Mouse (Mus musculus) hindlimb bud, embryonic 11.5 days (tissue): ENCODE results near the gene Tiam2.

Experiments used
- DNase-seq: peaks from one replicate; pipeline ENCODE4 v3.0.0-alpha.2; 2012; ENCODE audit warnings: low read depth, low spot score; ENCODE audit errors: extremely low spot score

Tiam2 gene

DNA sequence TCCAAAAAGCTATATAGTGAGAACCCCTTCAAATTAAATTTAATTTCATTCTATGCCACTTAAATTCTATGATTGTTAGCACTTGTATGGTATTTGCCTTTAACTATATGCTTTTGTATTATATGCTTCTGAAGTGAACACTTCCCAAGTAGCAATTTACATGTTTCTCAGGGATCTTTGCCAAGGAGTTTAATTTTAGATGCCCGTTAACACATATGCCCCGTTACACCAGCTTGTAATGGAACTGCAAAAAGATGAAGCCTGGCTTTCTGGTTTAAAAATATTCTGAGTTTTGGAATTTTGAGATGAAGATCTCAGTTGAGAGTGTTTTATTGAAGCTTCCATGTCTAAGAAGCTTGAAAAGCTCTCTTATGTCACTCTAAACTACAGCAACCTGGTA is 67.6 kb downstream of the Tiam2 start:
- DNase-seq, result no peak

DNA sequence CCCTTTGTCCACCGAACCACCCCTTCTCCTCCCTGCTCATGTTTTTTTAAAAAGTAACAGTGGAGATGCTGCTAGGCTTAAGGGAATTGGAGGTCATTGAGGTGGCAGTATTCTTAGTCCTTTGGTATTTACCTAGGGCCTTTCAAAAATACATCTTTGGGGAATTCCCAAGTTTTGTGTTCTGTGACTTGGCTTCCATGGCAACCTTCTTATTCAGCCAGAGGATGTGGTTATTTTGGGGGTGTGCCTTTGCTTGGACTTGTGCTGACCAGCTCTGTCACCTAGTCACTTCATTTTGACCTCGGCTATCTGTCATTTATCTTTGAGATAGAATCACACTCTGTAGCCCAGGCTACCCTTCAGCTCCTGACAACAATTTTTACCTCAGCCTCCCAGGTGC is 68.6 kb downstream of the Tiam2 start:
- no peak for DNase-seq

DNA sequence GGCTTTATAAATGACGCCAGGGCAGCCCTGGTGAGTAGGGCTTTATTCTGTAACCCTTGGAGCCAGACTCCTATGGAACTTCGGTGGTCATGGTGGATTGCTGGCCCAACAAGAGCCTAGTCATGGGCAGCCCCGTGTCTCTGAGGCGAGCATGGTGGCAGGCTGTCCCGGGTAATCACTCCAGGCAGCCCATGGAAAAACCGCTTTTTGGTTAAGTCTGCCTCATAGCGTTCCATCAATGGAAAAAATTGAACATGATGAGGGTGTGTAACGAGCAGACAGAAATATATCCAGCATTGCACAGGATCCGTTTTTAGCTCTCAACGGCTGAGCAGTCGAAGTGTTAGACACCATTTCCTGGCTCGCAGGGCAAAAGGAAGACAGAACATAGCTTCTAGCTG is 70.5 kb downstream of the Tiam2 start:
- DNase-seq, result no peak

DNA sequence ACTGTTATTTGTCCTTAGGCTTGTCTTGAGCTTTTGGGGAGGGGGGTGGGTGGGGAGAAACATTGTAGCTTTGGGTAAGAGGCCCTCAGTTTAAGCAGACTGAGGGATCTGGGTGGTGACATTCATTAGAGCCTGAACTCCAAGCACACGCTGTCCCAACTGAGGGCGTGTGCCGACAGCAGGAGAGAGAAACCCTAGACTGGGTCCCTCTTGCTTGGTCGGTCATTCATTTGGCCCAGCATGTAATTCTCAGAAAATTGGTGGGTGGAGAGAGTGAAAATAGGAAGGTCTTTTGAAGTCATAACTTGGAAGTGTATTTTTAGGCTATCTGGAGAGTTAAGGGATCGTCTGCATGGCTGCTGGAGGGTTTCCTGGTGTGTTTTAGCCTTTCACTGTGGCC is 71.5 kb downstream of the Tiam2 start:
- DNase-seq, result no peak

DNA sequence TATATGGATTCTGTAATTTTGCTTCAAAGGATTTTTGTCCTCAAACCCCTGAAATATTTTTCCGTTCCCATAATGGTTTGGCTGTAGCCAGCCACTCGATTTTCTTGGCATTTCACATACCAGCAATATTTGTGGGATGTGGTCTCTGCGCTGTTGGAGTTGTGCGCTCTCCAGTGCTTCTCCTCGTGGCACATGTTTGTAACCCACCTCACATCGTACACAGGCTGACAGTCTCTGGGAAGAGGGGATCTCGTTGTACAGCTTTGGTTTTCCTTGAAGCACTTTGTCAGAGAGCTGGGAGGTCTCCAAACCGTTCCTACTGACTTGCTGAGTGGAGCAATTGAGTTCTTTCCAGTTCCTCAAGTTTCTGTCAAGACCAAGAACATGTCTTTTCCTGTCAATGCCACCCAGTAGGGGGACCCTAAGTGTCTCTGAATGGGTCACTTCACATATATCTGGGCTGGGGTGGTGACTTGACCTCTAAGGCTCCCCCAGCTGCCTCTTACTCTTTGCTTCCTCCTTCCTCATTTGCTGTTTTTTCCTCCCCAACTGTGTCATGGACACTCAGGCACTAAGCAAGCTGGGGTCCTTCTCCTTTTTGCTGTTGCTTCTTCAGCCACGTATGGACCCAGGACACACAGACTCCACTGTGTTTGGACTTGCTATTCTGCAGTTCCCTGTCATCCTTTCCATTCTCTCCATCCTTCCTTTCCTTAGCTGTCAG is 79.1 kb downstream of the Tiam2 start:
- DNase-seq, result no peak

DNA sequence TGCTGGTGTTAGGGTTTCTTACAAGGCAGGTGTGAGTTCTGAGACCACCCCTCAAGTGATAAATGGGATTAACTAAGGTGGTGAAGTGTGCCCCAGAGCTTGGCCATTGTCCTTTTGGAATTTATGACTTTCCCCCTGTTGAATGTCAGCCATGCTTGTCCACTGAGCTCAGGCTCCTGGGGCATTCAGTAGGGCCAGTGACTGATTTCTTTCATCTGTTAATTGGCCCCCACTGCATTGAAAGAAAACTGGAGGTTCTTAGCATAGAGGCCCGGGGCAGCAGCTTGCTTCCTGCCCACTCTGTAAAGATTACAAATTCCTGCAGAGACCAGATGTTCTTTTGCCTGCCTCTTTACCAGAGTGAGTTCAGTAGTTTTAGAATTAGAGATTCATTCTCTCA is 80.7 kb downstream of the Tiam2 start:
- no peak for DNase-seq

DNA sequence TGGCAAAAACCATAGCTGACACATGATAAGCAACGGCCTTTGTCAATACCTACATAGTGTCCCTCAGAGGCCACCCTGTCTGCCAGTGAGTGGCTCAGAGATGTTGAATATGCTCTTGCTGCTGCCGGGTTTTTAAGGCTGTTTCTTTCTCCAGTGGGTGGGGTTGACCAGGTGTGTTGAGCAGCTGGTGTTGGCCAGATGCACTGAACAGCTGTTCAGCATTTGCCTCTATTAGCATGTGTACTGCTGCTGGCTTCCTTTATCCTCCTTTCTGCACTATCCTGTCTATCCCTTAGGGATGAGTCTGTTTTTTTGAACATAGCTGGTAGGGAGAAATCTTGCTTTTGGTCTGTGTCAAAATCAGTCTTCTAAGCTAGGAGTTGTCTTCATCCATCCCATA is 83.9 kb downstream of the Tiam2 start:
- DNase-seq, result no peak

DNA sequence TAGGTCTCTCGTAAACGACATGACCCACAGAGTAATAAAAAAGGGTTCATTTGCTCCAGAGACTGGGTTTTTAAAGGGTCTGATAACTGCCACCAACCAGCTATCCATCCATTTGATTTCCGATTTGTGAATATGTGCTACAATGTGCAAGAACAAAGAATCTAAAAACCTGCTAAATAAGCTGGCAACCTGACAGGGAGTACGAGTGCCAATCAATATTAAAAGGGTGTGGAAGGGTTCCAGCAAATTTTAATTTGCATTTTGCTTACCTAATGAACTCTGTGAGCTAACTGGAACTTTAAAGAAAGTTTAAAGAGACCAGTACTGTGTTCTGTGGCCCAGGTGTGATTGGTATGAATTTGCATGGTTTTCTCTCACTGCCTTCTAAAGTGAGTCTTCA is 86.4 kb downstream of the Tiam2 start:
- no peak for DNase-seq

DNA sequence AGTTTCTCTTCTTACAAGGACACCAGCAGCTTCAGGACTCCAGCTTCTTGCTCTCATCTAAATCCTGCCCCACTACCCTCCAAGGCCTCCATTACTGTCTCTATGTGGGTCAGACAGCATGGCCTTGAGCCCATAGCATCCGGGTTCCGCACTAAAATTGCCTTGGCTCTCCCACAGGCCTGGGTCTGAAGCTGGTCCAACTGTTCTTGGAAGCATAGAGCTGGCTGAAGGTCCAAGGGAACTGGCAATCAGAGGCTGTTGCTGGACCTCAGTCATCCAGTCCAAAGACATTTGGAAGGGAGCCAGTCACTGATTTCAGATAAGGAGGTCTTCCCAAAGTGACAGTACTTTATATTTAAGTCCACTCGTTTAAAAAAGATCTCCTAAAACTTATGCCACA is 89.2 kb downstream of the Tiam2 start:
- DNase-seq, result no peak

DNA sequence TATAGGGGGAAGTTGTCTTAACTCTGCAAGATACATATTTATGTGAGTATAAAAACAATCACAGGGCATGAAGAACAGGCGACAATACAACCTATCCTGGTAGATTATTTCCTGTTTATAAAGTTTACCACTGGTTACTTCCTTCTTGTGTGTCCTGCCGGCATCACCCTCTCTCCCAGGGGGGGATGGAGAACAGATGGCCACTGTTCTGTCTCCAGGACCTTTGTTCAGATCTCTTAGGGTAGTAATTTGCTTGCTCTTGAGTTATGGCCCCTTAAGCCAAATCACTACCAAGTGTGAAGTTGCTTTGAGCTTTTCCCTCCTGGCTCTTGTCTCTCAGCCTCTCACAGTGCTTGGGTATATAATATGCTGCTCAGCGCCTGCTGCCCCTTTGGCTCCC is 90.0 kb downstream of the Tiam2 start:
- DNase-seq, result no peak

DNA sequence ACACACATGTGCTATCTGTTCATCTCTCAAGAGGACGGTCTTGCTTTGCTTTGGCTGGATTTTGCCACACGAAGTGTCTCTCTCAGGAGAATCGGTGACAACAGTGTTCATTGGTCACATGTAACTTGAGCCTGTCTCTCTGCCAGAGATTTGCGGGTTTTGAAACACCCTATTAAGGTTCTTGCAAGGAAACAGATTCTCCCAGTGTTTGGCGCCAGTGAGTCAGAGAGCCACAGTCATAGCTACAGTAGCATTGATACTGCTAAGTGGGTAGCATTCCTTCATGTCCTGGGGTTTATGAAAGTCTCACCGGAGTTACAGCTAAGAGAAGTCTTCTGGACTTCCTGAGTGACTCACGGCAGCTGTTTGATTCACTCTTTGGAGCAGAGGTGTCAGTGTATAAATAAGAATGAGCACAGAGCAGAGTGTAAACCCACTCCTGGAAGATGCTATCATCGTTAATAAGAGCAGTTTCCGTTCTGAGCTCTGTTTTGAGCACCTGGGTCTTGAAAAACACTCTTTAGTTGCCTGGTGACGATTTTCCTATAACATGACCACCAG is 93.1 kb downstream of the Tiam2 start:
- no peak for DNase-seq

DNA sequence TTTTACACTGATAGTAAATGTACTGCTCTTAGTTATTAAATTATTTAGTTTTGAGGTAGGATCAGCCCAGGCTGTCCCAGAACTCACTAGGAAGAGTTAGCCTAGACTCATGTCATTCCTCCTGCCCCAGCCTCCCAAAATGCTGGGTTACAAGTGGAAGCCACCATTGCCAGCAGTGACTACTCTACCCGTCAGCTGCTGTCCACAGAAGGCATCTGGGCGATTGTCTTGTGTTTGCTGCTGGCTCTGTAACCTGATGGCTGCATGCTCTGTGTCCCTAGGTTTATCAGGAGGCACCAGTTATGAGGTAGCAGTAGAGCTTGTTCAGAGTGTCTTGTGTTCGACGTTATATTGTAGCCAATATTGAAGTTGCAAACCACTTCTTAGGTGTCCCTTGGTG is 93.8 kb downstream of the Tiam2 start:
- DNase-seq, result no peak

DNA sequence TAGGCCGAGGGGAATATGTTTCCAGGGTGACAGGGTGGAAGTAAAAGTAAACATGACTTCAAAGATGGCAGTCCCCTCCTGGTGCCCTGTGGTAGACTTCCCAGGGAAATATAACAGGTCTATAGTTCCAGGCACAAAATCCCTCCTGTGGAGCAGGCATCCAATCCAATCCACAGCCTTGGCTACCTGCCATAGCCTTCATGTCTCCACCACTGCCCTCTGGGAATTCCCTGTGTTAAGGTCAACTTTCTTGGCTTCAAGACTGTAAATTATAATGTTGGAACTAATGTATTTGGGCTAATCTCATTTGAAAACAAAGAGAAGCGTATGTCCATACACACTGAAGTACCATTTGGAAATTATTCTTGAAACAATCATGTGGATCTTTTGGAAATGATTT is 97.0 kb downstream of the Tiam2 start:
- no peak for DNase-seq

DNA sequence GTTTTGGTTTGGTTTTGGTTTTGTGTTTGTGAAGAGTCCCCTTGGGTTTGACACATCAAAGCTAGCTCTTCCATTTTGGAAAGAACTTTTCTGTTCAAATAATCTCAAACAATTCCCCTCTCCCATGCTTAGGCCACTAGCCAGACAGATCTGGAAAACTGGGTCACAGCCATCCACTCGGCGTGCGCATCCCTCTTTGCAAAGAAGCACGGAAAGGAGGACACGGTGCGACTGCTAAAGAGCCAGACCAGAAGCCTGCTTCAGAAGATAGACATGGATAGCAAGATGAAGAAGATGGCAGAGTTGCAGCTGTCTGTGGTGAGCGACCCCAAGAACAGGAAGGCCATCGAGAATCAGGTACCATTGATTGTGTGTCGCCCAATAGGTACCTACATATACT is 102.3 kb downstream of the Tiam2 start:
- DNase-seq, result no peak

DNA sequence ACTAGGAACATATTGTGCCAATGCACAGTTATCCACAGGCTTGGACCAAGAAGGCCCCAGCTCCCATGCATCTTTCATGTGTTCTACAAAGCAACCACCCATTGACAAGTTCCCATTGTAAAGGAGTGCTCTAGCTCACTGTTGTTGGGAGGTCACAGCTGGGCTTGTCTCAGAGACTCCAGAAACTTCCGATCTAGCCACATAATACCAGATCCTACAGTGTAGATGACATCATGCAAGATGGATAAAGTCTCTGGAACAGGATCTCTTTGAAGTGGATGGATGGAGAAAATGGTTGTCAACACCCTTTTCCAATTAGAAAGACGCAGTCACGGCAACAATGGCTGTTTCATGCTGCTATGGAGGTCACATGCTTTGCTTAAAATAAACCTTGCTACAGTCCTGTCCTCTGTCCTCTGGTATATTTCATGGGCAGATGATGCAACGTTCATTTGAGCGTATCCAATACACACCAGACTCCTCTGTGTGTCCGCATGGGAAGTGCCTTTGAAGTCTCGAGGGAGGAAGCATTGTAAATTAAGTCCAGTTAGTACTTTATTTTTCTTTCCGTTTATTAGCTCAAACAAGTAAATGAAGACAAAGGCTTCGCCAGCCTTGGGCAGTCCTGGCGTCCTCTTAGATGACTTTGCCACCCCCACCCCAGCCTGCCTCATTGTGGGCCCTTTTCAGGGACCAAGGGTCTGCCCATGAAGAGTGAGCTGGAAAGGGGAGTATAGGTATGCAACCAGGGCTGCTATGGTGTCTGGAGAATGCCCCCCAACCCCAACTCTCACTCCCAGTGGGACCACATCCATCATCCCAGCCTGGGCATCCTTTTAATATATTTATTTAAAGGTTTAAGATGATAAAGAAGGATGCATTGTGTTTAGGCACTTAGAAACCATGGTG is 106.5 kb downstream of the Tiam2 start:
- no peak for DNase-seq

DNA sequence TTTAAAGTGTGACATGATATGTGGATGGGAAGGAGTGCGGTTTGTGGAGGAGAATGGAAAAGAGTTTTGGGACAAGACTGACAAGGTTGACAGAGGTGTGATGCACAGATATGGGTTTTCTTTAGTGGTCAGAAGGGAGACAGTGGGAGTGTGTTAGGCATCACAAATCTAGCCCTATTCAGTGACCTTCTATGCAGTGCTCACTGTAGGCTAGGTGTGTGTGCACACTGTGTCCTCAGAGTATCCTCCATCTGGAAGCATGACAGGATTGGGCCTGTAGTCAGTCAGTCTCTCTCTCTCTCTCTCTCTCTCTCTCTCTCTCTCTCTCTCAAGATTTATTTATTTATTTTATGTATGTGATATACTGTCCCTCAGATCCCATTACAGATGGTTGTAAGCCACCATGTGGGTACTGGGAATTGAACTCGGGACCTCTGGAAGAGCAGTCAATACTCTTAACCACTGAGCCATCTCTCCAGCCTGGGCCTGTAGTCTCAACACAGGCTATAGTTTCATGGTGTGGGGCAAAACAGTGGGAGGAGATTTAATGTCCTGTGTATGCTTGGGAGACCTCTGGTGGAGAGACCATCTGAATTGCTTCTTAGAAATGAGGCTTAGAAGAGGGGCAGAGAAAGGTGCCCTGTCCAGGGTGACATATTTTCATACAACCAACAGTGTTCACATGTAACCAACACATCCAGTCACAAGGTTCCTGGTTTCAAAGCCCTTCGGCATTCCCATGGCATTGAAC is 107.3 kb downstream of the Tiam2 start:
- DNase-seq, result no peak

DNA sequence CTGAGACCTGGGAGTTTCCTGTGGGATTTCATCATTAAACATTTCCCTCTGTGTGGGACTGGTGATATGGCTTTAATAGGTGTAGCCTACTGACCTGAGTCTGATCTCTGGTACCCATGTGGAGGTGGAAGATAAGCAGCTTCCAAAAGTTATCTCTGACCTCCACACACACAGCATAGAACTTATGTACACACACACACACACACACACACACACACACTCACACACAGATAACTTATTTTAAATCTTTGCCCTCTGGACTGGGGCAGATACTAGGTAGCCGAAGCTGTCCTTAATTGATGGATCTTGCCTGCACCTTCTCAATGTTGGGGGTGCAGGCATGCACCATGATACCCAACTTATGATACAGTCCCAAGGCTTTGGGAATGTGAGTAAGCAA is 108.9 kb downstream of the Tiam2 start:
- no peak for DNase-seq

DNA sequence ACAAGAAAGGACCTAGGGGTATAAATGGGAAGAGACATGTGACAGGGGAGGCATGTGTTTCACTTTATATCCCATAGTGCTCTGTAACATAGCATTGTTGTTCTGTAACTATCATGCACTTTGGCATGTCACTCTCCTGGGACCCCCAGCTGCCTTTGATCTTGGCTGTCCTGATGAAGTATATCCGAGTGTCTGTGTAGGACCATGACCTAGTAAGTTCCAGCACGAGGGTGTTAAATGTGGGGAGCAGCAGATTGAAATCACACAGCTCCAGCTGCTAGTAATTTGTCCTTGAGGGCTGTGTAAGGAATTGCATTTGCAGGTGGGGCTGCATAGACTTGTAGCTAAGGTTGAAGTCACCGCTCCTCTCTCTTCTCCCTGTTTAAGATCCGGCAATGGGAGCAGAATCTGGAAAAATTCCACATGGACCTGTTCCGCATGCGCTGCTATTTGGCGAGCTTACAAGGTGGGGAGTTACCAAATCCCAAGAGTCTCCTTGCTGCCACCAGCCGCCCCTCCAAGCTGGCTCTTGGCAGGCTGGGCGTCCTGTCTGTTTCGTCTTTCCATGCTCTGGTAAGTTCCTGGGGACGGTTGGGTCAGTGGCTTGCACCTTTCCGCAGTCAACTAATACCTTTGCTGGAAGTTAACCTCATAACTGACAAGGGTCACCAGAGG is 110.6 kb downstream of the Tiam2 start:
- no peak for DNase-seq

DNA sequence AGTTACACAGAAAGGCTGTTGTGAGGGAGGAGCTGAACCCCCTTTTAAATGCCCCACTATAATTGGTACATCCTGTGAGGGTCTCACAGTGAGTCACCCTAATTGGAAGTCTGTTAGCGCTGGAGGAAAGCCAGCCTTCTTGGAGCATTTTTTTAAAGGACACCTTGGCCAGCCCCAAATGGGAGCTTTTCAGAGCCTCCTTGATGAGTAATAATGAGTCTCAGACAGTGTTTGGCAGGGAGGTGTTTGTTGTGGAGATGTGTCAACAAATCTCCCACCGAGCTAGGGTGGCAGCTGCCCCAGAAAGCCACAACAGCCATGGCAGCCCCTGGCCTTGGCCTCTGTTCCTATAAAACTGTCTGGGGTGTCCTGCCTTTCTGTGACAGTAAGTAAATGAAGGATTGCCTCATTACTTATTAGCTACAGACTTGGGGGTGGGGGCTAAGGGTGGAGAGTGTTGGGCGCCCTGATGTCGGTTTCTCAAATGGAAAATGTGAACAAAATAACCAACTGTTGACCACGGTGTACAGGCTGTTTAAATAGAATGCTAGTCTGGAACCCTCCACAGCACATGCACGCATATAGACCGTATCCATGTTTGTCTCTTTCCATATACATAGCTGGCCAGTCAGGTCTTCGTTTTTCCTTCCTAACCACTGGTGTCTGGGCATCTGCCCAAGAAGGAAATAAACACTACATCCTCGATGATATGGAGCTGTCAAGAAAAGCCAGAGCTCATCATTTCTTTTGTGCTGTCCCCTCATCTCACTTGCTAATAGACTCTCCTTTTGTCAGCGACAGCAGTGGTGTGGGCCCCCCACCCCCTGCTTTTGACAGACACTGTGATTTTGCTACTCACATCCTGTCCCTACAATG is 116.4 kb downstream of the Tiam2 start:
- DNase-seq, result no peak
